In the genomic region with DNA sequence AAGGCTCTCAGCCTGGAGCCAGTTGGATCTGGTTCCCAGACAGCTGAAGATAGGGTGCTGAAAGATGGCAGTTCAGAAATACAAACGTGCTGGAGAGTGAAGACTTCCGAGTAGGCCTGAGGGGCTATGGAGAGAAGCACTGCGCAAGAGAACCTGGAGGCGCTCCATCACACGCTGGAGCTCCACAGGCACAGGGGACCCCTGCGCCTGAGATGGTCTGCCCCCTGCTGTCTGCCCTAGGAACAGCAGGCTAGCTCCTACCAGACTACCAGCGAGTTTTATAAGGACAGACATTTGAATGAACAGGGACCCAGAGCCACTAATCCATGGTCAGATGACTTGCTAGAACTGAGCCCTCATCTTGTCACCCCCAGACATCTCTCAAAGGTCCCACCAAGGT, we compare ENCODE assay signal across 8 mouse cellular contexts. TPM values are rescaled to one million over a fixed set of nuclear protein-coding genes. Genes with fewer than 3 reads are reported as not detected.
DNase-seq lines count a peak whose midpoint lies in the region; ATAC-seq lines count a peak whose summit lies in the region.

No protein-coding gene starts in this region.

- H3K27me3 ChIP-seq in hindbrain, embryonic 16.5 days (replicated peaks; ENCODE audit: control insufficient read depth, insufficient read depth, low read length) = no peaks in the 10 kb centered on the region

- DNase-seq in R1 (ENCODE audit: low read depth, low spot score) = peak; percentile 85
- DNase-seq in cerebellum, postnatal 14 days = peak; percentile 87 to 90
- DNase-seq in frontal cortex, postnatal 36 days (ENCODE audit: low spot score in 2 of 2) = peak; percentile 82 to 86
- peak; percentile 82 to 84 for DNase-seq in layer of hippocampus, postnatal 36 days
- peak; percentile 92 for DNase-seq in lung, postnatal 36 days
- peak; percentile 64 for DNase-seq in retina, postnatal 7 days (ENCODE audit: low read depth, low spot score)
- peak; percentile 66 to 88 for DNase-seq in urinary bladder, adult 18-20 months (ENCODE audit: low spot score in 2 of 2)

- no peak overlapping the region for H3K4me2 ChIP-seq in hindbrain, embryonic 16.5 days (ENCODE audit: low read length)

- H3K9ac ChIP-seq in hindbrain, embryonic 16.5 days (ENCODE audit: low read depth, low read length) = no peak overlapping the region

- 8% methylated on average over 7 of the region's 7 CpGs for WGBS in hindbrain, embryonic 16.5 days

- no peaks in the 10 kb centered on the region for H3K9me3 ChIP-seq in hindbrain, embryonic 16.5 days (ENCODE audit: control insufficient read depth, low read length)

- peaks cover 10% of the 10 kb centered on the region for H3K4me1 ChIP-seq in hindbrain, embryonic 16.5 days (ENCODE audit: control insufficient read depth, insufficient read depth, low read depth, low read length)

- no peak overlapping the region for H3K4me3 ChIP-seq in hindbrain, embryonic 16.5 days (ENCODE audit: low read length)

- peaks cover 4% of the 10 kb centered on the region; the same call in 1 of the 2 replicates for H3K36me3 ChIP-seq in hindbrain, embryonic 16.5 days (ENCODE audit: control insufficient read depth, insufficient read depth, low read length)

- H3K27ac ChIP-seq in hindbrain, embryonic 16.5 days (ENCODE audit: low read depth, low read length) = no peak overlapping the region

- ATAC-seq in hindbrain, embryonic 16.5 days = 0 out of 2 replicates have a peak, but pooled peaks have one; percentile 34

RNA-seq across cellular contexts. Expression of a gene that starts 35.0 kb away (rescaled TPM):
- 0.35 TPM in 2 replicates for polyA plus RNA-seq in hindbrain, embryonic 16.5 days (2015; fragmentation: Nextera tagmentation; extraction: Ambion mirVana)
- 1 to 10 TPM; 1.5 to 1.9 TPM for total RNA-seq in layer of hippocampus, postnatal 36 days (2021)
